In genomic region chr1:182522961-182523360, GRCm38 (mm10) we compare ENCODE assay signal across 16 mouse cellular contexts. TPM values are rescaled to one million over a fixed set of nuclear protein-coding genes. Genes with fewer than 3 reads are reported as not detected.
"Had no signal": no experiment of that assay in that cellular context is flagged by ENCODE, and none has a peak within 500 bp of the region (broad histone marks: within the 10 kb centered on the region; RNA-seq: fewer than 3 reads in every experiment).

No protein-coding gene starts in this region.

- H3K4me2 ChIP-seq: lung, embryonic 15.5 days; midbrain, embryonic 11.5 days; midbrain, embryonic 13.5 days; midbrain, embryonic 15.5 days; neural tube, embryonic 12.5 days had no signal

- H3K9me3 ChIP-seq: lung, embryonic 15.5 days; midbrain, embryonic 13.5 days; midbrain, embryonic 15.5 days; neural tube, embryonic 12.5 days had no signal

- H3K9ac ChIP-seq: liver, embryonic 14.5 days; lung, embryonic 15.5 days; midbrain, embryonic 13.5 days; midbrain, embryonic 15.5 days; neural tube, embryonic 12.5 days had no signal

- H3K4me3 ChIP-seq: lung, embryonic 15.5 days; midbrain, embryonic 13.5 days; midbrain, embryonic 15.5 days; neural tube, embryonic 12.5 days had no signal

- H3K27ac ChIP-seq: liver, embryonic 14.5 days; lung, embryonic 15.5 days; macrophage; midbrain, embryonic 13.5 days; midbrain, embryonic 15.5 days; neural tube, embryonic 12.5 days had no signal

- H3K36me3 ChIP-seq: lung, embryonic 15.5 days; midbrain, embryonic 13.5 days; midbrain, embryonic 15.5 days; neural tube, embryonic 12.5 days had no signal

- ATAC-seq: lung, postnatal 0 days; midbrain, embryonic 13.5 days; midbrain, embryonic 15.5 days had no signal

- DNase-seq: lung, adult 2 months; lung, postnatal 14 days; lung, postnatal 36 days; right cerebral cortex, postnatal 14 days; spleen, adult 18-20 months; thymus, postnatal 14 days; thymus, postnatal 36 days had no signal

RNA-seq across cellular contexts. Expression of gene Capn8, which starts 41.8 kb away (rescaled TPM):
- polyA plus RNA-seq: lung, embryonic 15.5 days; macrophage; midbrain, embryonic 11.5 days; midbrain, embryonic 13.5 days; neural tube, embryonic 14.5 days had no signal
